Mouse (Mus musculus) liver, adult 2 months (tissue): Measurements from ENCODE around the gene Slc50a1.

Source experiments
- CTCF ChIP-seq: fragments of 200-500 bp; IDR thresholded peaks from 2 replicates; pipeline ENCODE4 v1.5.1; 2011; ENCODE audit warnings: low read depth, low read length, control low read depth
- POLR2A ChIP-seq: fragments of 200-500 bp; IDR thresholded peaks from 2 replicates; pipeline ENCODE4 v1.6.1; 2011; ENCODE audit warnings: low read length, control low read depth; ENCODE audit not compliant: insufficient read depth; ENCODE audit errors: extremely low read depth

- TF ChIP-seq POLR2A (no peak), CTCF (no peak)
Observed at GRCm38 (mm10) chr3:89276061-89276460, 5.7 kb upstream of the Slc50a1 start.
